8 mouse cellular contexts compared by ENCODE assay signal in the genomic region with DNA sequence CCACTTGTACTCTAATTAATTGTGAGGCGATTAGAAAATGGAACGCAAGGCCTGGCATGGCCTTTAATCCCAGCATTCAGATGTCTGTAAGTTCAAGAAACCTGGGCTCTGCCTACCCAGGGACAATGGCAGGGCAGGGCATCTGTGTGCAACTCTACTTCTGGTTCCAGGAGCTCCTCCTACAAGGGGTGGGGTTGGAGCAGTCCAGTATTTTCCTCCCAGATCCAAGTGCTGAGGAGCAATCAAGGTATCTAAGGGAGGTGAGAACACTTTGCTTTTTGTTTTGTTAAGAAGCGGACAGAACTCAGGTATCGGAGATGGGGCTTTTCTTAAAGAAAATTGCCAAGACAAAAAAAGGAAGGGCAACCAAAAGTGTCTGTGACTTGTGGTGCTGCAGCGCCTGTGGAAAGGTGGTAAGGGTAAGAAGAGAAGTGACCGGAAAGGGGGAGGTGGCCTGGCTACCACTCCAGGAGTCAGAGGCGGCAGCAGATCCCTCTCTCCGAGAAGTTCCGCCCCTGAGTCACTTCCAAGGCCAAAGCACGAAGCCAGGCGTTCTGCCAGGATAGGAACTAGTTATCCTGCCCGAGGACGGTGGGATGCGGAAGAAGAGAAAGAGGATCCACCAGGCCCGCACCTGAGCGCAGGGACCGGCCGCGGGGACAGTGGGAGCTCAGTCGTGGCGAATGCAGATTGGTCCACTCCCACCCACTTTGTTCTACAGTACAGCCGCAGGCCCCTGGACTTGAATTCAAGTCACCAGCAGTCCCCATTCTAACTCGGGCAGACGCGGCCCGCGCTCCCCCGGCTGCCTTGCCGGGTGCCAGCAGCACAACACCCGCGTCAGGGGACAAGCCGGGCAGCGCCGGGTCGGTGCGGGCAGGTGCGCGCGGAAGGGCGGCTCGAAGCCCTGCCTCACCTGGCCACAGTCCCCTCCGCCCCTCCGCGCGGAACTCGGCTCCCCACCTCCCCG. TPM values are rescaled to one million over a fixed set of nuclear protein-coding genes. Genes with fewer than 3 reads are reported as not detected.
A peak's percentile ranks its signal among the peaks of the same experiment; 100 is the strongest.
DNase-seq lines count a peak whose midpoint lies in the region; ATAC-seq and TF ChIP-seq lines count a peak whose summit lies in the region.

No protein-coding gene starts in this region.

- WGBS in heart, embryonic 11.5 days (ENCODE audit: insufficient replicate concordance) = 9% methylated on average over 31 of the region's 47 CpGs
- 4% methylated on average over 46 of the region's 47 CpGs for WGBS in kidney, embryonic 16.5 days
- WGBS in stomach, embryonic 15.5 days = 5% methylated on average over 47 of the region's 47 CpGs

- H3K9ac ChIP-seq in heart, embryonic 11.5 days (ENCODE audit: low read depth, low read length) = peak overlapping the region; percentile 56
- peak overlapping the region; percentile 79 for H3K9ac ChIP-seq in kidney, embryonic 16.5 days (replicated peaks; ENCODE audit: low read length)
- H3K9ac ChIP-seq in stomach, embryonic 15.5 days = peak overlapping the region; percentile 32

- no peaks in the 10 kb centered on the region for H3K9me3 ChIP-seq in heart, embryonic 11.5 days (replicated peaks; ENCODE audit: control insufficient read depth, low read length)
- no peaks in the 10 kb centered on the region for H3K9me3 ChIP-seq in kidney, embryonic 16.5 days (ENCODE audit: low read length)
- H3K9me3 ChIP-seq in stomach, embryonic 15.5 days = no peaks in the 10 kb centered on the region

- H3K27me3 ChIP-seq in heart, embryonic 11.5 days (ENCODE audit: control insufficient read depth, insufficient read depth, low read length) = peaks cover 42% of the 10 kb centered on the region
- H3K27me3 ChIP-seq in kidney, embryonic 16.5 days (ENCODE audit: insufficient read depth, low read length) = no peaks in the 10 kb centered on the region
- 0 out of 2 replicates have a peak, but pooled peaks cover 6% of the 10 kb centered on the region for H3K27me3 ChIP-seq in stomach, embryonic 15.5 days (replicated peaks)

- H3K36me3 ChIP-seq in heart, embryonic 11.5 days (ENCODE audit: control insufficient read depth, insufficient read depth, low read length) = no peaks in the 10 kb centered on the region
- H3K36me3 ChIP-seq in kidney, embryonic 16.5 days (ENCODE audit: insufficient read depth, low read length) = no peaks in the 10 kb centered on the region
- H3K36me3 ChIP-seq in stomach, embryonic 15.5 days = no peaks in the 10 kb centered on the region

- intact Hi-C loops in left cerebral cortex, adult 2 months (cut with DNase I) = loop anchor here (5.0 kb wide), 1 partner anchor 79 kb away; no protein-coding TSS in a partner anchor
- intact Hi-C loops in left cerebral cortex, postnatal 14 days (cut with DNase I) = no loop called here

- peak in 1 of 2 experiments; percentile 29 for DNase-seq in left cerebral cortex, adult 2 months (ENCODE audit: extremely low spot score in 1 of 2, low spot score in 2 of 2)
- no peak for DNase-seq in left cerebral cortex, postnatal 14 days (ENCODE audit: low spot score in 2 of 2)
- peak; percentile 44 to 60 for DNase-seq in cerebellum, postnatal 25 days
- peak; percentile 67 to 68 for DNase-seq in lung, postnatal 4 days
- DNase-seq in thymus, postnatal 25 days = no peak

- H3K4me3 ChIP-seq in left cerebral cortex, adult 2 months = peak overlapping the region; percentile 80
- peak overlapping the region; percentile 74 for H3K4me3 ChIP-seq in heart, embryonic 11.5 days (ENCODE audit: low read depth, low read length)
- peak overlapping the region; percentile 66 for H3K4me3 ChIP-seq in kidney, embryonic 16.5 days (ENCODE audit: low read length)
- peak overlapping the region; percentile 58 for H3K4me3 ChIP-seq in stomach, embryonic 15.5 days (replicated peaks)

- H3K4me2 ChIP-seq in heart, embryonic 11.5 days = peak overlapping the region; percentile 93
- H3K4me2 ChIP-seq in kidney, embryonic 16.5 days (replicated peaks; ENCODE audit: low read depth, low read length) = peak overlapping the region; percentile 97
- H3K4me2 ChIP-seq in stomach, embryonic 15.5 days = peak overlapping the region; percentile 94

- no peak for TF ChIP-seq CTCF in left cerebral cortex, adult 2 months (IDR thresholded peaks at IDR 0.05)

- no peak for ATAC-seq in heart, embryonic 11.5 days (replicated peaks; ENCODE audit: insufficient number of reproducible peaks, low FRiP score, low TSS enrichment)
- ATAC-seq in kidney, embryonic 16.5 days (ENCODE audit: low FRiP score, low TSS enrichment) = peak; percentile 62; the same call in 1 of the 2 replicates
- 0 out of 2 replicates have a peak, but pooled peaks have one; percentile 36 for ATAC-seq in stomach, embryonic 15.5 days (ENCODE audit: insufficient read depth, low FRiP score, low read depth)

- H3K27ac ChIP-seq in left cerebral cortex, adult 2 months = peak overlapping the region; percentile 89
- no peak overlapping the region for H3K27ac ChIP-seq in heart, embryonic 11.5 days (ENCODE audit: low read depth, low read length)
- H3K27ac ChIP-seq in kidney, embryonic 16.5 days (ENCODE audit: low read length) = peak overlapping the region; percentile 86
- peak overlapping the region; percentile 91 for H3K27ac ChIP-seq in stomach, embryonic 15.5 days

- H3K4me1 ChIP-seq in heart, embryonic 11.5 days (ENCODE audit: control insufficient read depth, insufficient read depth, low read length) = peaks cover 11% of the 10 kb centered on the region
- H3K4me1 ChIP-seq in kidney, embryonic 16.5 days (ENCODE audit: insufficient read depth, low read length) = peaks cover 19% of the 10 kb centered on the region
- H3K4me1 ChIP-seq in stomach, embryonic 15.5 days = peaks cover 17% of the 10 kb centered on the region

RNA-seq across cellular contexts. Expression of a gene that starts 9.7 kb away (rescaled TPM):
- 10 to 100 TPM; 87.9 to 92.8 TPM for total RNA-seq in left cerebral cortex, adult 2 months (2021)
- total RNA-seq in left cerebral cortex, postnatal 14 days (2021) = 10 to 100 TPM; 64.4 to 65.2 TPM
- 3.5 and 3.7 TPM in 2 replicates for polyA plus RNA-seq in heart, embryonic 11.5 days (2014; fragmentation: Nextera tagmentation; extraction: Ambion mirVana)
- polyA plus RNA-seq in kidney, embryonic 16.5 days (2015; fragmentation: Nextera tagmentation; extraction: Ambion mirVana) = 33.9 and 37.3 TPM in 2 replicates
- polyA plus RNA-seq in stomach, embryonic 15.5 days (2015; fragmentation: Nextera tagmentation; extraction: Ambion mirVana) = 39.0 and 41.2 TPM in 2 replicates

RNA-seq across cellular contexts. Expression of a gene that starts 24.3 kb away (rescaled TPM):
- 10 to 100 TPM in 1 of 2 experiments, 1 to 10 TPM in 1; 9.1 to 13.0 TPM for total RNA-seq in left cerebral cortex, adult 2 months (2021)
- total RNA-seq in left cerebral cortex, postnatal 14 days (2021) = 10 to 100 TPM in 1 of 2 experiments, 1 to 10 TPM in 1; 9.7 to 10.5 TPM
- polyA plus RNA-seq in heart, embryonic 11.5 days (2014; fragmentation: Nextera tagmentation; extraction: Ambion mirVana) = 0.52 and 0.59 TPM in 2 replicates
- 17.5 and 18.6 TPM in 2 replicates for polyA plus RNA-seq in kidney, embryonic 16.5 days (2015; fragmentation: Nextera tagmentation; extraction: Ambion mirVana)
- 1.1 and 1.8 TPM in 2 replicates for polyA plus RNA-seq in stomach, embryonic 15.5 days (2015; fragmentation: Nextera tagmentation; extraction: Ambion mirVana)

RNA-seq across cellular contexts. Expression of a gene that starts 51.1 kb away (rescaled TPM):
- total RNA-seq in left cerebral cortex, adult 2 months (2021) = not detected
- total RNA-seq in left cerebral cortex, postnatal 14 days (2021) = not detected
- not detected in 2 replicates for polyA plus RNA-seq in heart, embryonic 11.5 days (2014; fragmentation: Nextera tagmentation; extraction: Ambion mirVana)
- not detected in 2 replicates for polyA plus RNA-seq in kidney, embryonic 16.5 days (2015; fragmentation: Nextera tagmentation; extraction: Ambion mirVana)
- polyA plus RNA-seq in stomach, embryonic 15.5 days (2015; fragmentation: Nextera tagmentation; extraction: Ambion mirVana) = not detected in 2 replicates

Comparison
In these comparisons a context has a peak if more than half of its experiments do, and no peak if none do; other contexts are left out.
1. DNase-seq: peak in cerebellum, postnatal 25 days (2 of 2) and lung, postnatal 4 days (2 of 2); none in left cerebral cortex, postnatal 14 days (0 of 2) and thymus, postnatal 25 days (single experiment).
2. Peak in every context shown above with its lines, with median percentiles within 50 percentile points of each other: H3K4me3 ChIP-seq, H3K4me2 ChIP-seq and H3K9ac ChIP-seq.